Mouse (Mus musculus): ENCODE measurements around the gene Dtnb.
"Not testable (repeated sequence)": the region's sequence is repeated elsewhere in the genome, so short reads cannot be mapped to it uniquely, and the experiment has no call there.

Dtnb gene

DNA sequence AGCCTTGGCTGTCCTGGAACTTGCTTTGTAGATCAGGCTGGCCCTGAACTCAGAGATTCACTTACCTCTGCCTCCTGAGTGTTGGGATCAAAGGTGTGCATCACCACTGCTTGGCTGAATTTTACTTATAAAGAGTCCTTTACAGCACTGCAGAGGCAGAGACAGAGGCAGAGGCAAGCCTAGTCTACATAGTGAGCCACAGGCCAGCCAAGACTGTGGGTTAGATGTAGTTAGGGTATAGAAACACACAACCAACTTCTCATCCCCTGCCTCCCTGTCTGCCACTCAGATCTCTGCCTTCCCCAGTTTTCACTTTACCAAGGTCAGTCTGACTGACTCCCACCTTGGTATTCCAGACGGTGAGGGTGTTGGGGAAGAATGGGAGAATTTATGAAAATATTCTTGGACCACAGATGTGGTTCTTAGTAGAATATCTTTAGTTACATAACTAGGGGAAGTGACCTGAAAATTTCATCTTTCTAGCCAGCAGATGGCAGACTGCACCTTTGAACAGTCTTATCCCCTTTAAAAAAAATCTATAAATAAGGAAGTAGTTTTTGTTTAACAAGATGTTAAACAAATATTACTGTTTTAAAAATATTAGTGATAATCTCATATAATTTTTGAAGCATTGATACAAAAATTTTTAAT lies 88.9 kb downstream of the Dtnb start:
- ATAC-seq (ENCODE audit: low TSS enrichment): peak; percentile 51; the same call in 1 of the 2 replicates

DNA sequence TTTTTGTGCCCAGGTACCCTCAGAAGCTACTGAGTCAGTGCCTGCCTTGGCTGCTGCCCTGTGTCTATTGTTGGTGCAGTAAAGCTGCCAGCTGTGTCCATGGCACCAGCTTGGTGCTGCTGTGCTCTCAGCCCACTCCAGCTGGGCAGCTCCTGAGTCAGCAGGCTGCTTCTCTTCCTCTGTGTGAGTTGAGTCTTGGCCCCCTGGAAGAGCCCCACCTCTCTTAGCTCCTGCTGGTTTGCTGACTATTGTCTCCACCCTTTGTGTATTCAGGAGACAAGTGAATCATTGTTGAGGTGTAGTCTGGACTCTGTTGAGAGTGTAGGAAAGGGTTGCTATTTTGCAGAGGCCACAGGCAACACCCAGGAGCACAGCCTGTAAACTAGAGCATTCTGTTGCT lies 90.5 kb downstream of the Dtnb start:
- ATAC-seq (ENCODE audit: low TSS enrichment): peak; percentile 69

- ATAC-seq (ENCODE audit: low TSS enrichment): no peak
These were observed 91.2 kb downstream of the Dtnb start for GRCm38 (mm10) chr12:3663386-3663785.

GRCm38 (mm10) chr12:3669971-3670381 lies 97.8 kb downstream of the Dtnb start:
- no peak for ATAC-seq (ENCODE audit: low TSS enrichment)

GRCm38 (mm10) chr12:3671117-3671516 lies 98.9 kb downstream of the Dtnb start:
- ATAC-seq (ENCODE audit: low TSS enrichment): no peak

- no peak for ATAC-seq (ENCODE audit: low TSS enrichment)
These were observed 100.6 kb downstream of the Dtnb start for GRCm38 (mm10) chr12:3672786-3673185.

GRCm38 (mm10) chr12:3673886-3674285 lies 101.7 kb downstream of the Dtnb start:
- no peak for ATAC-seq (ENCODE audit: low TSS enrichment)

- ATAC-seq (ENCODE audit: low TSS enrichment): peak; percentile 95
These were observed 102.7 kb downstream of the Dtnb start for GRCm38 (mm10) chr12:3674913-3675312.

GRCm38 (mm10) chr12:3680721-3681120 lies 108.5 kb downstream of the Dtnb start:
- ATAC-seq (ENCODE audit: low TSS enrichment): no peak

GRCm38 (mm10) chr12:3683041-3683440 lies 110.9 kb downstream of the Dtnb start:
- no peak for ATAC-seq (ENCODE audit: low TSS enrichment)

DNA sequence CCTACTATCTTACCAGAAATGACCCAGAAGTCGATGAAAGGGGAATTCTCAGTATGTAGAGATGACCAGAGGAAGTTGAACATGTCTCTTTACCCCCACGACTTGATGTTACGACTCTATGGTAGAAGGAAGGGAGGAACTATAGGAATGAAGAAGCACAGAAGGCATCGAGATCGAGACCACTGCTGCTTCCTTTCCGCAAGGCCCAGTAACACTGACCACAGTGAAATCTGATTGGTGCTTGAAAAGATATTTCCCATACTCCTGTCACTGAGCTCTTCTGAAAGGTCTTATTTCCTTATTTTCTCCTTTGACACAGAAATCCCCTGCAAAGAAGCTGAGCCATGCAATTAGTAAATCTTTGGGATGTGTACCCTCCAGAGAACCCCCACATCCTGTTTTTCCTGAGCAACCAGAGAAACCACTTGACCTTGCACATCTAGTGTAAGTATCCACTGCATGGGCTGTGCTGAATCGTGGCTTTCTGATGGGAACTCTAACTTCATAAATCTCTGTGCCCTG lies 114.3 kb downstream of the Dtnb start:
- no peak for ATAC-seq (ENCODE audit: low TSS enrichment)

- ATAC-seq (ENCODE audit: low TSS enrichment): not testable (repeated sequence)
These were observed 118.8 kb downstream of the Dtnb start for GRCm38 (mm10) chr12:3690926-3691529.

GRCm38 (mm10) chr12:3692795-3693392 lies 120.7 kb downstream of the Dtnb start:
- no peak for ATAC-seq (ENCODE audit: low TSS enrichment)

DNA sequence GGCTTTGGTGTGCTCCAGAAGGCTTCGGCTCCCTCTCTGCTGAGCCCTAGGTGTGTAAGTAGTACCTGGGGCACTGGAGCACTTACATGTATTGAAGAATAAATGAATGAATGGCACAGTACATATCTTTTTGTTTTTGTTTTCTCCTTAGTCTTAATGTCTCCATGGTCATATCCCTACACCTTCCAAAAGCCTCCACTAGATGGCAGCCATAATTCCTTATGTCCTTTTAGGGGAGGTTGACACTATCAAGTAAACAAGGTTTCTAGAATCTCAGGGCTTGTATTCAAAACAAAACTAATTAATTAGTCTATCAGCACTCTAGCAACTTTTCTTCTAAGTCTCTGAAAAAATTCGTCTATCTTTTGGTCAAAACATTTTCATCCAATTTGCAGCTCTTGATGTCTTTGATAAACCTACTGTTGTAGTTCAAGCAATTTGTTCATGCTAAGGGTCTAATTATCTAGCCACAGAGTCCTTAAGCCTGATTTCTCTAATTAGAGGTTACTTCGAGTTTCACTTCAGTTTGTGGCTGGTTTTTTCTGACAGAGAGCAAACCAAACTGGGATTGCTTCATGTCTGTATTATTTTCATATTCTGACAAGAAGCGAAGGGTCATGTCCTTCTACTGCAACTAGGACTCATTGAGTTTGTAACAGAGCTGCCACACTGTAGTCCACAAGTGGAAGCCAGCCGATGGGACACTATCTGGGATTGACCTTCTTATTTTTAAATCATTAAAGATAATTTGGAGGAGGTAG lies 123.7 kb downstream of the Dtnb start:
- ATAC-seq (ENCODE audit: low TSS enrichment): peak; percentile 74; the same call in 1 of the 2 replicates

- ATAC-seq (ENCODE audit: low TSS enrichment): no peak
These were observed 128.3 kb downstream of the Dtnb start for GRCm38 (mm10) chr12:3700503-3700902.

DNA sequence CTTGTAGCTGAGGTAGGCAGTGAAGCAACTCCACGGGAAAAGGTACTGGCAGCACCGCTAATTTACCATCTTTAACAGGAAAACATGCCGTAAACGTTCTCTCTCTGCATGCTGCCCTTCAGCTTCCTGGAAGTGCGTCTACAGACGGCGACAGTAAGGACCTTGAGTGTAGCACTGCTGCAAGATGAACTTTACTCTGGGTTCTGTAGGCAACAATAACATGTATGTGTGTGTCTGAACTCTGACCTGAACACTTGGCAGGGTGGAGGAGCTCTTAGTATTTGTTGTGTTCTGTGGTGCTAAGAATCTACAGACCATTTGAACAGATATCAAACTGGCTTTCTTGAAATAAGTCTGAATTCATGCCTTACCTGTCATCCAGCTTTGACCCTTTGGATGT lies 130.7 kb downstream of the Dtnb start:
- no peak for ATAC-seq (ENCODE audit: low TSS enrichment)

GRCm38 (mm10) chr12:3719151-3719721 lies 147.1 kb downstream of the Dtnb start:
- peak; percentile 44; the same call in 1 of the 2 replicates for ATAC-seq (ENCODE audit: low TSS enrichment)

DNA sequence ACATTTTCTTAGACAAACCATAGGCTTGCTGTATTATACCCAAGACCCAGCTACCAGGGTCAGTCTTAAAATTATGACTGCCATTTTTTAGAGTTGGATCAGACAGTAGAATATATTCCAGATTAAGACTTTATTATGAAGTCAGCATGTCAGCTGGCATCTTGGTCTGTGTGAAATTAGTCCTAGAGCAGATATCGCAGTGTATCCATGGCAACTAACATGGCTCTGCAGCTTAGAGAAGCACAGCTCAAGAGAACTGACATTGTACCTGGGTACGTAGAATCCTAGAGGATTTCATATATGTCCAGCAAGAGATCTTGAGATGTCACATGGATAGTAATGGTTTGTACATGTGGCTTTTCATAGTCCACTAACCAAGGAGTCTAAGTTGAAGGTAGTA lies 148.3 kb downstream of the Dtnb start:
- ATAC-seq (ENCODE audit: low TSS enrichment): no peak

- no peak for ATAC-seq (ENCODE audit: low TSS enrichment)
These were observed 151.6 kb downstream of the Dtnb start for GRCm38 (mm10) chr12:3723762-3724161.

DNA sequence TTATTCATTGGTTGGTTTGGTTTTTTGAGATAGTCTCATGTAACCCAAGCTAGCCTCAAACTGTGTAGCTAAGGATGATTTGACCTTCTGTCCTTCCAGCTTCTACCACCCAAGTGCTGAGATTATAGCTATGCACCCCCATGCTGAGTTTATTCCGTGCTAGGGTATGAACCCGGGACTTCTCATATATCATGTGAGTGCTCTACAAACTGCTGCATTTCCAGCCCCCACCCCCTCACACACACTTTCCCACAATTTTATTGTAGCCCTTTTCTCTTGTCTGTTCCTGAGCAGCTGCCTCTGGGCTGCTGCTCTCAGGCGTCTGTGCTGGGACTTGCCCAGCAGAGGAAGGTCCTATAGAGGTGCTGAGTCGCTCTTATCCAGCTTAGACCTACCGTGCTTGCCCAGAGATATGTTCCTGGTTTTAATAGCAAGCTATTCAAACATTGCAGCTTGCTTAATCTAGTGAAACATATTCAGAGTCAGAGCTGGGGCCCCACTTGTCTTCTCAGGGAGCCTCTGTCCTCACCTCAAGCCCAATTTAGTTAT lies 152.7 kb downstream of the Dtnb start:
- no peak for ATAC-seq (ENCODE audit: low TSS enrichment)

- no peak for ATAC-seq (ENCODE audit: low TSS enrichment)
These were observed 157.4 kb downstream of the Dtnb start for GRCm38 (mm10) chr12:3729521-3730075.
